Mouse (Mus musculus) left cerebral cortex, postnatal 10 days (tissue): ENCODE measurements around the gene Vrk1. TPM values are rescaled to one million over a fixed set of nuclear protein-coding genes. Genes with fewer than 3 reads are reported as not detected.

Experiments
- DNase-seq, 2 experiments: peaks; one replicate each; pipeline ENCODE4 v3.0.0; 2021 to 2022; ENCODE audit warnings: low spot score in 2 of 2, mixed read lengths in 1 of 2; ENCODE audit errors: extremely low spot score in 1 of 2
- intact Hi-C: fragments of 180-260 bp; cut with DNase I; formaldehyde crosslinking; loops from one replicate; pipeline ENCODE4 v1.15.1; 2025
- total RNA-seq, 2 experiments: library from RNA; stranded (reverse); gene quantifications; 2 replicates each; pipeline ENCODE4 v1.2.3; 2021

Gene Vrk1
- total RNA-seq, 2 experiments from 2014 or later: 17.3 to 20.8 TPM

- intact Hi-C loops: no loop called here
- no peak for DNase-seq
Measured at GRCm38 (mm10) chr12:106082958-106083381, 72.9 kb downstream of the Vrk1 start.

GRCm38 (mm10) chr12:106084126-106084525, 74.1 kb downstream of the Vrk1 start:
- DNase-seq: no peak
- intact Hi-C loops: no loop called here

GRCm38 (mm10) chr12:106094827-106095226, 84.8 kb downstream of the Vrk1 start:
- no peak for DNase-seq
- intact Hi-C loops: no loop called here

- no peak for DNase-seq
- intact Hi-C loops: no loop called here
Measured at GRCm38 (mm10) chr12:106102003-106102402, 92.0 kb downstream of the Vrk1 start.

- DNase-seq: no peak
- intact Hi-C loops: no loop called here
Measured at GRCm38 (mm10) chr12:106102726-106103643, 93.0 kb downstream of the Vrk1 start.

GRCm38 (mm10) chr12:106107272-106107671, 97.2 kb downstream of the Vrk1 start:
- no peak for DNase-seq
- intact Hi-C loops: no loop called here

GRCm38 (mm10) chr12:106115070-106115891, 105.3 kb downstream of the Vrk1 start:
- DNase-seq: no peak
- intact Hi-C loops: no loop called here

GRCm38 (mm10) chr12:106115892-106116206, 105.8 kb downstream of the Vrk1 start:
- intact Hi-C loops: no loop called here
- DNase-seq: no peak

- no peak for DNase-seq
Measured at GRCm38 (mm10) chr12:106123276-106123675, 113.2 kb downstream of the Vrk1 start.

GRCm38 (mm10) chr12:106124581-106124980, 114.6 kb downstream of the Vrk1 start:
- no peak for DNase-seq
- intact Hi-C loops: no loop called here

More at GRCm38 (mm10) chr12:106123276-106123675, 113.2 kb downstream of the Vrk1 start:
- intact Hi-C loops: no loop called here

Other genes with a start within 250 kb of the Vrk1 start
- 100 to 1,000 TPM; 130 TPM for gene Papola, start 225.5 kb upstream of the Vrk1 start, total RNA-seq